Mouse (Mus musculus): ENCODE results near the gene Cdc25b. TPM values are rescaled to one million over a fixed set of nuclear protein-coding genes. Genes with fewer than 3 reads are reported as not detected.

The Cdc25b gene
- polyA plus RNA-seq, 2 experiments: 166 to 184 TPM

- DNase-seq (ENCODE audit: low read depth in 3 of 3, low spot score in 3 of 3) (peak in 2 of 3 experiments; percentile 64 to 66), ATAC-seq (ENCODE audit: insufficient read depth) (peak; percentile 85)
- H3K27me3 ChIP-seq (ENCODE audit: control insufficient read depth, insufficient read depth, low read length): no peaks in the 10 kb centered on the region
- H3K27ac ChIP-seq: peak within 1 kb of the TSS; percentile 82
- no peaks in the 10 kb centered on the region; the same call in 1 of the 2 replicates for H3K36me3 ChIP-seq (replicated peaks; ENCODE audit: control insufficient read depth, insufficient read depth, low read depth)
- H3K4me2 ChIP-seq (ENCODE audit: low read depth): peak within 1 kb of the TSS; percentile 96
- H3K9me3 ChIP-seq (ENCODE audit: control insufficient read depth, low read length): no peaks in the 10 kb centered on the region
- WGBS (ENCODE audit: insufficient replicate concordance): 3% methylated on average over 52 of the region's 57 CpGs
- peak within 1 kb of the TSS; percentile 87 for H3K9ac ChIP-seq (replicated peaks)
- TF ChIP-seq EP300 (IDR thresholded peaks at IDR 0.05; ENCODE audit: low read depth): peak; percentile 20; the same call in 1 of the 2 replicates
- TF ChIP-seq CTCF (IDR thresholded peaks at IDR 0.05; ENCODE audit: low read depth): peak; percentile 68
- H3K4me1 ChIP-seq (replicated peaks; ENCODE audit: control insufficient read depth in 2 of 2, insufficient read depth in 2 of 2, low read length in 1 of 2): peaks cover 21 to 25% of the 10 kb centered on the region in 2 experiments
- peak within 1 kb of the TSS; percentile 80 to 92 for H3K4me3 ChIP-seq (ENCODE audit: insufficient read depth in 1 of 2, low read depth in 2 of 2, low read length in 2 of 2)
Measured at GRCm38 (mm10) chr2:131179990-131180587, 6.7 kb upstream of the Cdc25b start, which contains the start of gene Cenpb. Cenpb (minus strand) TSS chr2:131180067.

- no peak for TF ChIP-seq EP300 (IDR thresholded peaks at IDR 0.05; ENCODE audit: low read depth)
- TF ChIP-seq CTCF (IDR thresholded peaks at IDR 0.05; ENCODE audit: low read depth): no peak
- H3K9ac ChIP-seq (replicated peaks): peak overlapping the region; percentile 95
- DNase-seq (ENCODE audit: low read depth in 3 of 3, low spot score in 3 of 3) (no peak), ATAC-seq (ENCODE audit: insufficient read depth) (peak; percentile 50)
- H3K36me3 ChIP-seq (replicated peaks; ENCODE audit: control insufficient read depth, insufficient read depth, low read depth): peaks cover 31% of the 10 kb centered on the region
- peaks cover 27 to 34% of the 10 kb centered on the region in 2 experiments for H3K4me1 ChIP-seq (replicated peaks; ENCODE audit: control insufficient read depth in 2 of 2, insufficient read depth in 2 of 2, low read length in 1 of 2)
- H3K4me2 ChIP-seq (ENCODE audit: low read depth): peak overlapping the region; percentile 98
- H3K4me3 ChIP-seq (ENCODE audit: insufficient read depth in 1 of 2, low read depth in 2 of 2, low read length in 2 of 2): peak overlapping the region; percentile 64 to 78
- 6% methylated on average over 14 of the region's 14 CpGs for WGBS (ENCODE audit: insufficient replicate concordance)
- peak overlapping the region; percentile 90 for H3K27ac ChIP-seq
- H3K27me3 ChIP-seq (ENCODE audit: control insufficient read depth, insufficient read depth, low read length): no peaks in the 10 kb centered on the region
- no peaks in the 10 kb centered on the region for H3K9me3 ChIP-seq (ENCODE audit: control insufficient read depth, low read length)
Measured at GRCm38 (mm10) chr2:131186343-131186742, 406 bp upstream of the Cdc25b start.

- ATAC-seq (ENCODE audit: insufficient read depth): no peak
- Histone ChIP-seq H3K27me3 (ENCODE audit: control insufficient read depth, insufficient read depth, low read length) (no peaks in the 10 kb centered on the region), H3K4me2 (ENCODE audit: low read depth) (peak overlapping the region; percentile 98), H3K4me3 (ENCODE audit: insufficient read depth in 1 of 2, low read depth in 2 of 2, low read length in 2 of 2) (peak overlapping the region; percentile 76 to 78), H3K4me1 (replicated peaks; ENCODE audit: control insufficient read depth in 2 of 2, insufficient read depth in 2 of 2, low read length in 1 of 2) (peaks cover 27 to 34% of the 10 kb centered on the region in 2 experiments), H3K36me3 (replicated peaks; ENCODE audit: control insufficient read depth, insufficient read depth, low read depth) (peaks cover 44% of the 10 kb centered on the region), H3K9me3 (ENCODE audit: control insufficient read depth, low read length) (no peaks in the 10 kb centered on the region), H3K27ac (peak overlapping the region; percentile 90), H3K9ac (replicated peaks) (peak overlapping the region; percentile 95)
- WGBS (ENCODE audit: insufficient replicate concordance): 31% methylated on average over 3 of the region's 3 CpGs
- DNase-seq (ENCODE audit: low read depth in 3 of 3, low spot score in 3 of 3): no peak
- TF ChIP-seq EP300 (IDR thresholded peaks at IDR 0.05; ENCODE audit: low read depth) (no peak), CTCF (IDR thresholded peaks at IDR 0.05; ENCODE audit: low read depth) (no peak)
Measured at GRCm38 (mm10) chr2:131187602-131187922, 813 bp downstream of the Cdc25b start.

DNA sequence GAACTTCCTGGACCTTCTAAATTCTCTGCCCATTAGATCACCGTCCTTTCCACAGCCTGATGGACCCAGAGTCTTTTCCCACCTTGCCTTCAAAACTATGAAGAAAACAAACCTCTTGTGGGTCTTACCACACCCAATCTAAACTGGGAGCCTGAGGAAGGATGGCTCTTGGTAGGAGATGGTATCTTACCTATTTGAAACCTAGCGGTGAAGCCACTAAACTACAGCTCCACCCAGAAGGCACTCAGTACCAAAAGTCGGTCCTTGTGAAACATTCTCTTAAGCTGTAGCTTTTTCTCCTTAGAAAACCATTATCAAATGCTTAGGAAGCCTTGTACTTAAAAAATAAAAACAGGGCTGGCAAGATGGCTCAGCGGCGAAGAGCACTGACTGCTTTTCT lies 1.6 kb downstream of the Cdc25b start:
- Histone ChIP-seq H3K4me1 (replicated peaks; ENCODE audit: control insufficient read depth in 2 of 2, insufficient read depth in 2 of 2, low read length in 1 of 2) (peaks cover 27 to 34% of the 10 kb centered on the region in 2 experiments), H3K27ac (peak overlapping the region; percentile 90), H3K27me3 (ENCODE audit: control insufficient read depth, insufficient read depth, low read length) (no peaks in the 10 kb centered on the region), H3K9ac (replicated peaks) (peak overlapping the region; percentile 95), H3K4me2 (ENCODE audit: low read depth) (peak overlapping the region; percentile 98), H3K36me3 (replicated peaks; ENCODE audit: control insufficient read depth, insufficient read depth, low read depth) (peaks cover 51% of the 10 kb centered on the region), H3K9me3 (ENCODE audit: control insufficient read depth, low read length) (no peaks in the 10 kb centered on the region), H3K4me3 (ENCODE audit: insufficient read depth in 1 of 2, low read depth in 2 of 2, low read length in 2 of 2) (peak overlapping the region; percentile 76 to 78)
- TF ChIP-seq CTCF (IDR thresholded peaks at IDR 0.05; ENCODE audit: low read depth): peak; percentile 70
- peak; percentile 42; the same call in 1 of the 2 replicates for TF ChIP-seq EP300 (IDR thresholded peaks at IDR 0.05; ENCODE audit: low read depth)
- peak; percentile 13; the same call in 1 of the 2 replicates for ATAC-seq (ENCODE audit: insufficient read depth)
- WGBS (ENCODE audit: insufficient replicate concordance): 59% methylated on average over 5 of the region's 5 CpGs
- peak in 2 of 3 experiments; percentile 64 to 67 for DNase-seq (ENCODE audit: low read depth in 3 of 3, low spot score in 3 of 3)

DNA sequence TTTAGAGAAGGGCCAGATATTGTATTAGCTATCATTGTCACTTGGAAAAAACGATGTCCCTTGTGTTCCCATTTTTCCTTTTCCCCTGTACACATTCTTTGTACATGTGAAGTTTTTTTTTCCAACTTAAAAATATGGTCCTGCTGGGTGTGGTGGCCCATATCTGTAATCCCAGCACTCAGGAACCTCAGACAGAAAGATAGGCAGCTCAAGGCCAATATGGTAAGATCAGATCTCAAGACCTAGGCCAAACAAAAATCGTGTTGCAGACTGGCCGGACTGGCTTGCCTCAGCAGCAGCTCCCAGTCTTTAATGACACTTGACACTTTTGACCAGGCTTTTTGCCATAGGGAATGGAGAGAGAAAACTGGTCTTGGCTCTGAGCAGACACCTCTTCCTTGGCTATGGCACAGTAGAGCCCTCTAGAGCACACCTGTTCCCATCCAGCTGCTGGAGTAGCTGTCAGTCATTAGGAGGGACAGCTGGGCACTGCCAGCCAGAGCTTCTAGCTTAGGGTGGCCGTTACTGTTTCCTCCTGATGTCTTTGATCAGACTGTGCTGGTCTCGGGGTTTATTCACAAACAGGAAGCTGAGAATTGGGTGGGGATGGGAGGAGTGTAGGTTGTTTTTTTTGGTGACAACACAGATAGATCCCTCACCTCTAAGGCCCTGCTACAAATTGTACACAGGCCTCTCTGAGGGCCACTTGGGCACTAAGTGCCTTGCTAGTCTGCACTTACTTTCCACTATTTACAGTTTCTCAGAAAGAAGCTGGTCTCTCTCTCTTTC lies 3.0 kb downstream of the Cdc25b start:
- Histone ChIP-seq H3K9ac (replicated peaks) (peak overlapping the region; percentile 95), H3K4me2 (ENCODE audit: low read depth) (peak overlapping the region; percentile 98), H3K9me3 (ENCODE audit: control insufficient read depth, low read length) (no peaks in the 10 kb centered on the region), H3K36me3 (replicated peaks; ENCODE audit: control insufficient read depth, insufficient read depth, low read depth) (peaks cover 65% of the 10 kb centered on the region), H3K27me3 (ENCODE audit: control insufficient read depth, insufficient read depth, low read length) (no peaks in the 10 kb centered on the region), H3K27ac (peak overlapping the region; percentile 90), H3K4me1 (replicated peaks; ENCODE audit: control insufficient read depth in 2 of 2, insufficient read depth in 2 of 2, low read length in 1 of 2) (peaks cover 27 to 34% of the 10 kb centered on the region in 2 experiments), H3K4me3 (ENCODE audit: insufficient read depth in 1 of 2, low read depth in 2 of 2, low read length in 2 of 2) (peak overlapping the region; percentile 45 to 78)
- peak; percentile 40 for ATAC-seq (ENCODE audit: insufficient read depth)
- 18% methylated on average over 5 of the region's 5 CpGs for WGBS (ENCODE audit: insufficient replicate concordance)
- TF ChIP-seq EP300 (IDR thresholded peaks at IDR 0.05; ENCODE audit: low read depth) (peak; percentile 91), CTCF (IDR thresholded peaks at IDR 0.05; ENCODE audit: low read depth) (no peak)
- DNase-seq (ENCODE audit: low read depth in 3 of 3, low spot score in 3 of 3): peak in 2 of 3 experiments; percentile 64 to 69

Data from liver, embryonic 14.5 days (tissue).